Mouse (Mus musculus): ENCODE measurements at regions not wholly inside any gene's neighbourhood (a gene's known extent, or its start where the extent isn't known, plus 50 kb on each side); places are given as distances from the start of the nearest gene placed in this dataset.

GRCm38 (mm10) chr5:126088251-126088914, 556.8 kb downstream of the Tmem132b start:
- Histone ChIP-seq H3K4me2 (ENCODE audit: insufficient read depth, low read depth, poor library complexity, severe bottlenecking) (no peak overlapping the region), H3K4me1 (ENCODE audit: control insufficient read depth in 1 of 2, insufficient read depth in 2 of 2) (no peaks in the 10 kb centered on the region), H3K27me3 (replicated peaks) (no peaks in the 10 kb centered on the region), H3K9ac (ENCODE audit: insufficient read depth, low read depth) (no peak overlapping the region), H3K79me2 (replicated peaks; ENCODE audit: control insufficient read depth, extremely low read depth, insufficient read depth, poor library complexity, severe bottlenecking) (no peaks in the 10 kb centered on the region), H3K4me3 (replicated peaks in 1 of 3; ENCODE audit: low read depth in 2 of 3, low read length in 2 of 3, poor library complexity in 1 of 3) (no peak overlapping the region), H3K36me3 (replicated peaks in 1 of 2; ENCODE audit: control insufficient read depth in 1 of 2, insufficient read depth in 1 of 2, low read length in 1 of 2) (no peaks in the 10 kb centered on the region), H3K9me3 (replicated peaks; ENCODE audit: low read length) (peaks cover 78% of the 10 kb centered on the region), H3K27ac (ENCODE audit: insufficient read depth, low read depth) (no peak overlapping the region)
- no peak for TF ChIP-seq CHD1 (IDR thresholded peaks at IDR 0.05; ENCODE audit: low read depth, low read length)
- no peak for TF ChIP-seq JUND (conservative IDR thresholded peaks at IDR 0.05; ENCODE audit: low read depth, low read length)
- TF ChIP-seq TBP (conservative IDR thresholded peaks at IDR 0.05; ENCODE audit: low read depth, low read length), result no peak
- dilution Hi-C loops (cut with MboI; ENCODE audit: extremely low pct_ligation_motif_present, extremely low pct_unique_long_range_greater_than_20kb, low sequenced_read_pairs) (no loop called here), in situ Hi-C loops (cut with MboI; ENCODE audit: low pct_ligation_motif_present, low pct_unique_long_range_greater_than_20kb, low sequenced_read_pairs) (no loop called here)
- DNase-seq (ENCODE audit: extremely low read depth), result no peak

GRCm38 (mm10) chr5:126093196-126093595, 561.6 kb downstream of the Tmem132b start:
- TF ChIP-seq UBTF (IDR thresholded peaks at IDR 0.05; ENCODE audit: low read depth, low read length), result no peak
- TF ChIP-seq USF1 (IDR thresholded peaks at IDR 0.05; ENCODE audit: low read depth, low read length), result no peak
- TF ChIP-seq TCF12 (IDR thresholded peaks at IDR 0.05; ENCODE audit: low read depth, low read length), result no peak
- TF ChIP-seq MAX (IDR thresholded peaks at IDR 0.05; ENCODE audit: low read length), result no peak
- no peak for TF ChIP-seq CHD1 (IDR thresholded peaks at IDR 0.05; ENCODE audit: low read depth, low read length)
- TF ChIP-seq MEF2A (IDR thresholded peaks at IDR 0.05; ENCODE audit: borderline replicate concordance, low read depth, low read length), result no peak
- no peak for TF ChIP-seq MAFK (IDR thresholded peaks at IDR 0.05; ENCODE audit: insufficient replicate concordance, low read length)
- TF ChIP-seq TBP (conservative IDR thresholded peaks at IDR 0.05; ENCODE audit: low read depth, low read length), result no peak
- no peak for TF ChIP-seq POLR2A (IDR thresholded peaks at IDR 0.05; ENCODE audit: low read depth, low read length)
- TF ChIP-seq ZNF384 (IDR thresholded peaks at IDR 0.05; ENCODE audit: low read depth, low read length), result no peak
- TF ChIP-seq ZC3H11A (IDR thresholded peaks at IDR 0.05; ENCODE audit: low read depth, low read length), result no peak
- dilution Hi-C loops (cut with MboI; ENCODE audit: extremely low pct_ligation_motif_present, extremely low pct_unique_long_range_greater_than_20kb, low sequenced_read_pairs), result no loop called here
- H3K9me3 ChIP-seq (replicated peaks; ENCODE audit: low read length), result peaks cover 69% of the 10 kb centered on the region

GRCm38 (mm10) chr5:126096616-126097261, 565.2 kb downstream of the Tmem132b start:
- Histone ChIP-seq H3K36me3 (replicated peaks in 1 of 2; ENCODE audit: control insufficient read depth in 1 of 2, insufficient read depth in 1 of 2, low read length in 1 of 2) (no peaks in the 10 kb centered on the region), H3K27ac (ENCODE audit: insufficient read depth, low read depth) (no peak overlapping the region), H3K9ac (ENCODE audit: insufficient read depth, low read depth) (no peak overlapping the region), H3K4me2 (ENCODE audit: insufficient read depth, low read depth, poor library complexity, severe bottlenecking) (no peak overlapping the region), H3K4me3 (replicated peaks in 1 of 3; ENCODE audit: low read depth in 2 of 3, low read length in 2 of 3, poor library complexity in 1 of 3) (no peak overlapping the region), H3K4me1 (ENCODE audit: control insufficient read depth in 1 of 2, insufficient read depth in 2 of 2) (no peaks in the 10 kb centered on the region), H3K79me2 (replicated peaks; ENCODE audit: control insufficient read depth, extremely low read depth, insufficient read depth, poor library complexity, severe bottlenecking) (no peaks in the 10 kb centered on the region), H3K27me3 (replicated peaks) (no peaks in the 10 kb centered on the region), H3K9me3 (replicated peaks; ENCODE audit: low read length) (peaks cover 71% of the 10 kb centered on the region)
- dilution Hi-C loops (cut with MboI; ENCODE audit: extremely low pct_ligation_motif_present, extremely low pct_unique_long_range_greater_than_20kb, low sequenced_read_pairs) (no loop called here), in situ Hi-C loops (cut with MboI; ENCODE audit: low pct_ligation_motif_present, low pct_unique_long_range_greater_than_20kb, low sequenced_read_pairs) (no loop called here)
- DNase-seq (ENCODE audit: extremely low read depth), result no peak
- TF ChIP-seq E2F4 (IDR thresholded peaks at IDR 0.05; ENCODE audit: insufficient replicate concordance, low read depth, low read length) (no peak), MXI1 (IDR thresholded peaks at IDR 0.05; ENCODE audit: low read depth, low read length) (no peak), RCOR1 (conservative IDR thresholded peaks at IDR 0.05; ENCODE audit: low read depth, low read length) (no peak), JUND (conservative IDR thresholded peaks at IDR 0.05; ENCODE audit: low read depth, low read length) (no peak), HCFC1 (IDR thresholded peaks at IDR 0.05; ENCODE audit: low read depth, low read length) (no peak), MAX (IDR thresholded peaks at IDR 0.05; ENCODE audit: low read length) (no peak), POLR2AphosphoS2 (IDR thresholded peaks at IDR 0.05; ENCODE audit: low read depth, low read length) (no peak), ZMIZ1 (IDR thresholded peaks at IDR 0.05; ENCODE audit: low read depth, low read length) (no peak), KAT2A (IDR thresholded peaks at IDR 0.05; ENCODE audit: insufficient replicate concordance, low read length) (no peak), BHLHE40 (IDR thresholded peaks at IDR 0.05; ENCODE audit: low read depth, low read length) (no peak), JUN (IDR thresholded peaks at IDR 0.05; ENCODE audit: insufficient read depth, low read depth, low read length) (no peak), GABPA (IDR thresholded peaks at IDR 0.05; ENCODE audit: insufficient replicate concordance, low read depth, low read length) (no peak), TCF12 (IDR thresholded peaks at IDR 0.05; ENCODE audit: low read depth, low read length) (no peak), ETS1 (conservative IDR thresholded peaks at IDR 0.05; ENCODE audit: low read depth, low read length) (no peak), SIN3A (IDR thresholded peaks at IDR 0.05; ENCODE audit: low read length) (no peak)

More at GRCm38 (mm10) chr5:126093196-126093595, 561.6 kb downstream of the Tmem132b start:
- Histone ChIP-seq H3K4me3 (replicated peaks in 1 of 3; ENCODE audit: low read depth in 2 of 3, low read length in 2 of 3, poor library complexity in 1 of 3) (no peak overlapping the region), H3K27ac (ENCODE audit: insufficient read depth, low read depth) (no peak overlapping the region), H3K79me2 (replicated peaks; ENCODE audit: control insufficient read depth, extremely low read depth, insufficient read depth, poor library complexity, severe bottlenecking) (no peaks in the 10 kb centered on the region), H3K36me3 (replicated peaks in 1 of 2; ENCODE audit: control insufficient read depth in 1 of 2, insufficient read depth in 1 of 2, low read length in 1 of 2) (no peaks in the 10 kb centered on the region), H3K4me1 (ENCODE audit: control insufficient read depth in 1 of 2, insufficient read depth in 2 of 2) (no peaks in the 10 kb centered on the region), H3K9ac (ENCODE audit: insufficient read depth, low read depth) (no peak overlapping the region), H3K27me3 (replicated peaks) (no peaks in the 10 kb centered on the region), H3K4me2 (ENCODE audit: insufficient read depth, low read depth, poor library complexity, severe bottlenecking) (no peak overlapping the region)
- DNase-seq (ENCODE audit: extremely low read depth), result no peak
- in situ Hi-C loops (cut with MboI; ENCODE audit: low pct_ligation_motif_present, low pct_unique_long_range_greater_than_20kb, low sequenced_read_pairs), result no loop called here

Measured in CH12.LX (cell line).